Mouse (Mus musculus): ENCODE measurements around the gene Slc44a5. TPM values are rescaled to one million over a fixed set of nuclear protein-coding genes. Genes with fewer than 3 reads are reported as not detected.

The Slc44a5 gene
- total RNA-seq, 2 experiments from 2014 or later: 0.78 to 1.4 TPM

- no peak for DNase-seq
Observed at GRCm38 (mm10) chr3:154300006-154300405, 326.8 kb downstream of the Slc44a5 start.

- no peak for DNase-seq
Observed at GRCm38 (mm10) chr3:154301102-154301501, 327.9 kb downstream of the Slc44a5 start.

GRCm38 (mm10) chr3:154305163-154305884 lies 332.1 kb downstream of the Slc44a5 start:
- DNase-seq: no peak

- no peak for DNase-seq
Observed at GRCm38 (mm10) chr3:154317651-154318248, 344.5 kb downstream of the Slc44a5 start.

Other genes starting within 250 kb of the Slc44a5 start
- 1 to 10 TPM; 1.5 to 5.1 TPM for gene St6galnac3, start 248.3 kb upstream of the Slc44a5 start, total RNA-seq (2021)
- not detected for gene Asb17, start 129.2 kb upstream of the Slc44a5 start, total RNA-seq (2021)
- gene Msh4, start 67.3 kb upstream of the Slc44a5 start, total RNA-seq (2021): under 1 TPM; 0.16 to 0.25 TPM
- gene Rabggtb, start 60.4 kb upstream of the Slc44a5 start, total RNA-seq (2021): 10 to 100 TPM; 67.0 to 72.3 TPM
- 100 to 1,000 TPM; 248 to 275 TPM for gene Acadm, start 28.8 kb upstream of the Slc44a5 start, total RNA-seq (2021)

Measured in gastrocnemius, postnatal 10 days (tissue).